Mouse (Mus musculus): ENCODE measurements around the gene Eif3b.

- TF ChIP-seq CTCF (IDR thresholded peaks at IDR 0.05; ENCODE audit: insufficient read depth, low read depth, low read length) (no peak), POLR2A (IDR thresholded peaks at IDR 0.05; ENCODE audit: insufficient read depth, low read depth, low read length) (no peak)
These were observed 4.5 kb upstream of the Eif3b start for GRCm38 (mm10) chr5:140414647-140415046.
